Mouse (Mus musculus) stomach, postnatal 0 days (tissue): Measurements from ENCODE around the gene Noct.

Source experiments
- CTCF ChIP-seq: IDR thresholded peaks from 2 replicates; pipeline ENCODE4 v1.5.1; 2016; ENCODE audit warnings: antibody characterized with exemption, low read depth, mild to moderate bottlenecking, moderate library complexity
- EP300 ChIP-seq: optimal IDR thresholded peaks from 2 replicates; pipeline ENCODE3; 2016; ENCODE audit warnings: antibody characterized with exemption

GRCm38 (mm10) chr3:51248600-51248999 lies 24.4 kb downstream of the Noct start:
- TF ChIP-seq CTCF: no peak
- no peak for TF ChIP-seq EP300
